In the genomic region with DNA sequence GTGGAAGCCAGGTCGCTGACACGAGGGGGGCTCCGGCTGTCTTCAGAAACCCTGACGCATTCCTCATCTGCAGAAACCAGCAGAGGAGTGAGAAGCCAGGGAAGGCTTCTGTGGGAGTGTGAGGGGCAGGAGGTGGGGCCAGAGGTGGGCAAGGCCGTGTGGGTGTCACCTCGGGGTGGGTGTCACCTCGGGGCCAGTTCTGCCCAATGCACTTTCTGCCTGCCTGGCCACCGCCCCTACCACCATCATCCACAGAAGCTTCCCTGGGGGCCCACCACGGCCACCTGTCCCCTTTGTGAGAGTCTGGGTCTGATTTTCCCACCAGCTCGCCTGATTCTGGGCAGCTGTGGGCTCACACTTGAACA, we compare ENCODE assay signal across 17 mouse cellular contexts. TPM values are rescaled to one million over a fixed set of nuclear protein-coding genes. Genes with fewer than 3 reads are reported as not detected.
A peak's percentile ranks its signal among the peaks of the same experiment; 100 is the strongest.
DNase-seq lines count a peak whose midpoint lies in the region; ATAC-seq lines count a peak whose summit lies in the region.
"Had no signal": no experiment of that assay in that cellular context is flagged by ENCODE, and none has a peak within 500 bp of the region (broad histone marks: within the 10 kb centered on the region; RNA-seq: fewer than 3 reads in every experiment).

No protein-coding gene starts in this region.

- H3K4me1 ChIP-seq in hindbrain, embryonic 10.5 days (replicated peaks): peaks cover 13% of the 10 kb centered on the region
- no peaks in the 10 kb centered on the region for H3K4me1 ChIP-seq in hindbrain, embryonic 12.5 days
- peaks cover 11% of the 10 kb centered on the region; the same call in 1 of the 2 replicates for H3K4me1 ChIP-seq in midbrain, embryonic 10.5 days
- no peaks in the 10 kb centered on the region for H3K4me1 ChIP-seq in midbrain, embryonic 13.5 days (replicated peaks)
- H3K4me1 ChIP-seq in liver, embryonic 15.5 days (replicated peaks): peaks cover 83% of the 10 kb centered on the region
- H3K4me1 ChIP-seq: midbrain, embryonic 15.5 days had no signal

- H3K4me2 ChIP-seq in hindbrain, embryonic 12.5 days (replicated peaks): no peak overlapping the region
- no peak overlapping the region for H3K4me2 ChIP-seq in midbrain, embryonic 13.5 days (replicated peaks)
- peak overlapping the region; percentile 1; the same call in 1 of the 2 replicates for H3K4me2 ChIP-seq in liver, embryonic 15.5 days
- H3K4me2 ChIP-seq: midbrain, embryonic 15.5 days had no signal

- H3K36me3 ChIP-seq in hindbrain, embryonic 10.5 days: no peaks in the 10 kb centered on the region
- no peaks in the 10 kb centered on the region for H3K36me3 ChIP-seq in hindbrain, embryonic 12.5 days
- no peaks in the 10 kb centered on the region for H3K36me3 ChIP-seq in midbrain, embryonic 10.5 days
- no peaks in the 10 kb centered on the region for H3K36me3 ChIP-seq in midbrain, embryonic 13.5 days
- 0 out of 2 replicates have a peak, but pooled peaks cover 4% of the 10 kb centered on the region for H3K36me3 ChIP-seq in liver, embryonic 15.5 days (replicated peaks)
- H3K36me3 ChIP-seq: midbrain, embryonic 15.5 days had no signal

- no peak overlapping the region for H3K9ac ChIP-seq in hindbrain, embryonic 12.5 days
- H3K9ac ChIP-seq in midbrain, embryonic 13.5 days (replicated peaks): no peak overlapping the region
- H3K9ac ChIP-seq in liver, embryonic 15.5 days: peak overlapping the region; percentile 30; the same call in 1 of the 2 replicates
- H3K9ac ChIP-seq: midbrain, embryonic 15.5 days had no signal

- no peak for ATAC-seq in hindbrain, embryonic 12.5 days (ENCODE audit: low FRiP score)
- ATAC-seq in midbrain, embryonic 13.5 days: no peak
- ATAC-seq in liver, embryonic 15.5 days (ENCODE audit: insufficient read depth): no peak
- ATAC-seq in activated CD4-positive, CD25-positive, alpha-beta regulatory T cell, adult 4 months: no peak
- ATAC-seq: forebrain, embryonic 14.5 days; hindbrain, postnatal 0 days; midbrain, embryonic 15.5 days; Patski had no signal

- no peaks in the 10 kb centered on the region for H3K9me3 ChIP-seq in hindbrain, embryonic 10.5 days
- H3K9me3 ChIP-seq in hindbrain, embryonic 12.5 days (replicated peaks): no peaks in the 10 kb centered on the region
- H3K9me3 ChIP-seq in midbrain, embryonic 10.5 days (replicated peaks): no peaks in the 10 kb centered on the region
- no peaks in the 10 kb centered on the region for H3K9me3 ChIP-seq in midbrain, embryonic 13.5 days
- H3K9me3 ChIP-seq in liver, embryonic 15.5 days (replicated peaks): no peaks in the 10 kb centered on the region
- H3K9me3 ChIP-seq: midbrain, embryonic 15.5 days had no signal

- H3K4me3 ChIP-seq in hindbrain, embryonic 10.5 days: no peak overlapping the region
- no peak overlapping the region for H3K4me3 ChIP-seq in hindbrain, embryonic 12.5 days
- H3K4me3 ChIP-seq in midbrain, embryonic 10.5 days: no peak overlapping the region
- no peak overlapping the region for H3K4me3 ChIP-seq in midbrain, embryonic 13.5 days (replicated peaks)
- no peak overlapping the region; the same call in 1 of the 2 replicates for H3K4me3 ChIP-seq in liver, embryonic 15.5 days (replicated peaks)
- H3K4me3 ChIP-seq: midbrain, embryonic 15.5 days had no signal

- no peak for DNase-seq in hindbrain, embryonic 10.5 days (ENCODE audit: low spot score)
- DNase-seq in midbrain, embryonic 10.5 days (ENCODE audit: low spot score): no peak
- no peak for DNase-seq in spleen, postnatal 4 days (ENCODE audit: low spot score in 2 of 2)
- DNase-seq in Muller cell, postnatal 12 days (ENCODE audit: inconsistent ontology term): no peak
- DNase-seq: gastrocnemius, adult 2 months; lung, postnatal 36 days; thymus, postnatal 36 days had no signal

- H3K27me3 ChIP-seq in hindbrain, embryonic 10.5 days (ENCODE audit: insufficient read depth, poor library complexity, severe bottlenecking): peaks cover 38% of the 10 kb centered on the region
- peaks cover 54% of the 10 kb centered on the region for H3K27me3 ChIP-seq in hindbrain, embryonic 12.5 days
- peaks cover 34% of the 10 kb centered on the region for H3K27me3 ChIP-seq in midbrain, embryonic 10.5 days (ENCODE audit: low read depth, poor library complexity, severe bottlenecking)
- peaks cover 41% of the 10 kb centered on the region for H3K27me3 ChIP-seq in midbrain, embryonic 13.5 days
- H3K27me3 ChIP-seq in liver, embryonic 15.5 days: peaks cover 15% of the 10 kb centered on the region; the same call in 1 of the 2 replicates
- H3K27me3 ChIP-seq: Patski had no signal

- WGBS in hindbrain, embryonic 10.5 days: 51% methylated on average over 10 of the region's 10 CpGs
- 42% methylated on average over 10 of the region's 10 CpGs for WGBS in hindbrain, embryonic 12.5 days
- 55% methylated on average over 10 of the region's 10 CpGs for WGBS in midbrain, embryonic 10.5 days
- 47% methylated on average over 10 of the region's 10 CpGs for WGBS in midbrain, embryonic 13.5 days
- WGBS in liver, embryonic 15.5 days (ENCODE audit: insufficient replicate concordance): 37% methylated on average over 10 of the region's 10 CpGs

- H3K27ac ChIP-seq in hindbrain, embryonic 10.5 days: 0 out of 2 replicates have a peak overlapping the region, but pooled peaks have one; percentile 46
- no peak overlapping the region for H3K27ac ChIP-seq in hindbrain, embryonic 12.5 days
- H3K27ac ChIP-seq in midbrain, embryonic 10.5 days (replicated peaks): 0 out of 2 replicates have a peak overlapping the region, but pooled peaks have one; percentile 13
- no peak overlapping the region for H3K27ac ChIP-seq in midbrain, embryonic 13.5 days
- peak overlapping the region; percentile 19; the same call in 1 of the 2 replicates for H3K27ac ChIP-seq in liver, embryonic 15.5 days (replicated peaks)
- H3K27ac ChIP-seq: gastrocnemius, adult 2 months; hindbrain, postnatal 0 days; midbrain, embryonic 15.5 days had no signal

RNA-seq across cellular contexts. Expression of gene Tmem184a, which starts 6.6 kb away (rescaled TPM):
- polyA plus RNA-seq in hindbrain, embryonic 10.5 days (2016; fragmentation: Nextera tagmentation; extraction: Ambion mirVana): 1.5 and 1.8 TPM in 2 replicates
- 0.43 and 1.4 TPM in 2 replicates for polyA plus RNA-seq in hindbrain, embryonic 12.5 days (2016; fragmentation: Nextera tagmentation; extraction: Ambion mirVana)
- 0.84 and 1.2 TPM in 2 replicates for polyA plus RNA-seq in midbrain, embryonic 10.5 days (2016; fragmentation: Nextera tagmentation; extraction: Ambion mirVana)
- 0.19 and 0.35 TPM in 2 replicates for polyA plus RNA-seq in midbrain, embryonic 13.5 days (2015; fragmentation: Nextera tagmentation; extraction: Ambion mirVana)
- polyA plus RNA-seq in liver, embryonic 15.5 days (2015; fragmentation: Nextera tagmentation; extraction: Ambion mirVana): 0.68 and 1.2 TPM in 2 replicates
- polyA plus RNA-seq in activated CD4-positive, CD25-positive, alpha-beta regulatory T cell, adult 4 months (2017; shearing (Covaris generic)): under 1 TPM in 1 of 2 experiments, not detected in 1; 0.24 TPM
- polyA plus RNA-seq: forebrain, embryonic 14.5 days; Patski had no signal

RNA-seq across cellular contexts. Expression of gene Gm26938, which starts 13.1 kb away (rescaled TPM):
- polyA plus RNA-seq in hindbrain, embryonic 10.5 days (2016; fragmentation: Nextera tagmentation; extraction: Ambion mirVana): not detected in 2 replicates
- polyA plus RNA-seq in hindbrain, embryonic 12.5 days (2016; fragmentation: Nextera tagmentation; extraction: Ambion mirVana): not detected in 2 replicates
- polyA plus RNA-seq in midbrain, embryonic 10.5 days (2016; fragmentation: Nextera tagmentation; extraction: Ambion mirVana): not detected in 2 replicates
- polyA plus RNA-seq in midbrain, embryonic 13.5 days (2015; fragmentation: Nextera tagmentation; extraction: Ambion mirVana): not detected in 2 replicates
- polyA plus RNA-seq in liver, embryonic 15.5 days (2015; fragmentation: Nextera tagmentation; extraction: Ambion mirVana): not detected in 2 replicates
- not detected for polyA plus RNA-seq in activated CD4-positive, CD25-positive, alpha-beta regulatory T cell, adult 4 months (2017; shearing (Covaris generic))
- polyA plus RNA-seq: embryonic facial prominence, embryonic 14.5 days; forebrain, embryonic 14.5 days; heart, embryonic 16.5 days; hindbrain, postnatal 0 days; midbrain, embryonic 15.5 days; Patski had no signal

RNA-seq across cellular contexts. Expression of gene Psmg3, which starts 13.6 kb away (rescaled TPM):
- 97.5 and 97.7 TPM in 2 replicates for polyA plus RNA-seq in hindbrain, embryonic 10.5 days (2016; fragmentation: Nextera tagmentation; extraction: Ambion mirVana)
- polyA plus RNA-seq in hindbrain, embryonic 12.5 days (2016; fragmentation: Nextera tagmentation; extraction: Ambion mirVana): 55.8 and 66.6 TPM in 2 replicates
- polyA plus RNA-seq in midbrain, embryonic 10.5 days (2016; fragmentation: Nextera tagmentation; extraction: Ambion mirVana): 100 and 102 TPM in 2 replicates
- 78.6 and 81.9 TPM in 2 replicates for polyA plus RNA-seq in midbrain, embryonic 13.5 days (2015; fragmentation: Nextera tagmentation; extraction: Ambion mirVana)
- polyA plus RNA-seq in liver, embryonic 15.5 days (2015; fragmentation: Nextera tagmentation; extraction: Ambion mirVana): 41.4 and 42.3 TPM in 2 replicates
- polyA plus RNA-seq in activated CD4-positive, CD25-positive, alpha-beta regulatory T cell, adult 4 months (2017; shearing (Covaris generic)): 10 to 100 TPM; 46.1 to 52.5 TPM

RNA-seq across cellular contexts. Expression of gene Mafk, which starts 21.8 kb away (rescaled TPM):
- polyA plus RNA-seq in hindbrain, embryonic 10.5 days (2016; fragmentation: Nextera tagmentation; extraction: Ambion mirVana): 9.9 and 10.1 TPM in 2 replicates
- 11.4 and 12.0 TPM in 2 replicates for polyA plus RNA-seq in hindbrain, embryonic 12.5 days (2016; fragmentation: Nextera tagmentation; extraction: Ambion mirVana)
- 9.7 and 9.9 TPM in 2 replicates for polyA plus RNA-seq in midbrain, embryonic 10.5 days (2016; fragmentation: Nextera tagmentation; extraction: Ambion mirVana)
- polyA plus RNA-seq in midbrain, embryonic 13.5 days (2015; fragmentation: Nextera tagmentation; extraction: Ambion mirVana): 15.4 TPM in 2 replicates
- polyA plus RNA-seq in liver, embryonic 15.5 days (2015; fragmentation: Nextera tagmentation; extraction: Ambion mirVana): 44.5 and 50.0 TPM in 2 replicates
- polyA plus RNA-seq in activated CD4-positive, CD25-positive, alpha-beta regulatory T cell, adult 4 months (2017; shearing (Covaris generic)): 10 to 100 TPM; 10.4 to 16.7 TPM

RNA-seq across cellular contexts. Expression of gene Ints1, which starts 37.6 kb away (rescaled TPM):
- 34.8 and 39.0 TPM in 2 replicates for polyA plus RNA-seq in hindbrain, embryonic 10.5 days (2016; fragmentation: Nextera tagmentation; extraction: Ambion mirVana)
- polyA plus RNA-seq in hindbrain, embryonic 12.5 days (2016; fragmentation: Nextera tagmentation; extraction: Ambion mirVana): 32.8 and 37.7 TPM in 2 replicates
- 33.4 and 34.7 TPM in 2 replicates for polyA plus RNA-seq in midbrain, embryonic 10.5 days (2016; fragmentation: Nextera tagmentation; extraction: Ambion mirVana)
- 24.0 and 28.9 TPM in 2 replicates for polyA plus RNA-seq in midbrain, embryonic 13.5 days (2015; fragmentation: Nextera tagmentation; extraction: Ambion mirVana)
- polyA plus RNA-seq in liver, embryonic 15.5 days (2015; fragmentation: Nextera tagmentation; extraction: Ambion mirVana): 11.8 and 12.5 TPM in 2 replicates
- polyA plus RNA-seq in activated CD4-positive, CD25-positive, alpha-beta regulatory T cell, adult 4 months (2017; shearing (Covaris generic)): 10 to 100 TPM; 15.6 to 16.7 TPM

Comparison
In these comparisons a context has a peak if more than half of its experiments do, and no peak if none do; other contexts are left out.
1. H3K27ac ChIP-seq: peak in hindbrain, embryonic 10.5 days (single experiment), midbrain, embryonic 10.5 days (single experiment) and liver, embryonic 15.5 days (single experiment); none in hindbrain, embryonic 12.5 days (single experiment) and midbrain, embryonic 13.5 days (single experiment).